13 mouse cellular contexts compared by ENCODE assay signal in the genomic region with DNA sequence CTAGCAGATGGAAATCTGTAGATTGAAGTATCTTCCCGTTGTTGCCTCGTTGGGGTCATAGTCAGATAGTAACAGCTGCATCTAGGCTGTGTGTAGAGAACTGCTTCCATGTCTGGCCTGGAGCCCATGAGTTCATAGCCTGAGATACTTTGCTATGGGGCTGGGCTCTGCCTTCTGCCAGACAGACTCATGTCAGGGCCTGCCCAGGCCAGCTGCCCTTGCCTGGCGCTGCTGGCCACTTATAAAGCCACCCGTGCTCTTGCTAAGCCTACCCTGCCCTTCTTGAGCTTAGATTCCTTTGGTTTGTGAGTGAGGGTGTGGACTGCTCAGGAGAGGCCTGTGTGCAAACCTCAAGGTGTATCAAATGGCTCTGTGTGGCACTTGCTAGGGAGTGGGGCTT.
DNase-seq lines count a peak whose midpoint lies in the region; ATAC-seq lines count a peak whose summit lies in the region.
"Had no signal": no experiment of that assay in that cellular context is flagged by ENCODE, and none has a peak within 500 bp of the region (broad histone marks: within the 10 kb centered on the region; RNA-seq: fewer than 3 reads in every experiment).

No protein-coding gene starts in this region.

- ATAC-seq in heart, embryonic 13.5 days (ENCODE audit: extremely low read depth, insufficient number of reproducible peaks, low FRiP score, low TSS enrichment), result no peak
- ATAC-seq in lung, embryonic 16.5 days (ENCODE audit: low read depth), result peak; percentile 78
- ATAC-seq: forebrain, embryonic 14.5 days had no signal

- no peak for DNase-seq in heart, postnatal 25 days (ENCODE audit: low spot score)
- DNase-seq in urinary bladder, adult 18-20 months (ENCODE audit: low spot score in 2 of 2), result peak; percentile 15 to 27
- no peak for DNase-seq in urinary bladder, postnatal 25 days (ENCODE audit: low spot score)
- no peak for DNase-seq in ovary, adult 18-20 months (ENCODE audit: low spot score)
- no peak for DNase-seq in left cerebral cortex, postnatal 10 days (ENCODE audit: extremely low spot score in 1 of 2, low spot score in 2 of 2)
- DNase-seq in right cerebral cortex, postnatal 25 days, result no peak
- DNase-seq: cerebellum, adult 2 months; thymus, adult 18-20 months had no signal

- no peak overlapping the region for H3K4me3 ChIP-seq in heart, embryonic 13.5 days
- no peak overlapping the region for H3K4me3 ChIP-seq in lung, embryonic 16.5 days (ENCODE audit: low read length)
- H3K4me3 ChIP-seq: embryonic facial prominence, embryonic 12.5 days; hindbrain, embryonic 13.5 days had no signal

- 84% methylated on average over 4 of the region's 4 CpGs for WGBS in heart, embryonic 13.5 days
- 44% methylated on average over 4 of the region's 4 CpGs for WGBS in lung, embryonic 16.5 days

- intact Hi-C loops in heart, postnatal 25 days (cut with DNase I), result no loop called here
- intact Hi-C loops in left cerebral cortex, postnatal 10 days (cut with DNase I), result no loop called here

- H3K27me3 ChIP-seq in heart, embryonic 13.5 days (replicated peaks), result no peaks in the 10 kb centered on the region
- H3K27me3 ChIP-seq in lung, embryonic 16.5 days (ENCODE audit: control insufficient read depth, insufficient read depth, low read depth, low read length), result no peaks in the 10 kb centered on the region
- H3K27me3 ChIP-seq: embryonic facial prominence, embryonic 12.5 days; hindbrain, embryonic 13.5 days had no signal

- no peak overlapping the region for H3K4me2 ChIP-seq in heart, embryonic 13.5 days
- H3K4me2 ChIP-seq in lung, embryonic 16.5 days (ENCODE audit: low read depth, low read length), result no peak overlapping the region
- H3K4me2 ChIP-seq: embryonic facial prominence, embryonic 12.5 days; hindbrain, embryonic 13.5 days had no signal

- H3K27ac ChIP-seq in heart, embryonic 13.5 days (replicated peaks), result 0 out of 2 replicates have a peak overlapping the region, but pooled peaks have one; percentile 25
- peak overlapping the region; percentile 90 for H3K27ac ChIP-seq in lung, embryonic 16.5 days (ENCODE audit: low read length)
- H3K27ac ChIP-seq: embryonic facial prominence, embryonic 12.5 days; hindbrain, embryonic 13.5 days had no signal

- peaks cover 27% of the 10 kb centered on the region for H3K36me3 ChIP-seq in heart, embryonic 13.5 days
- H3K36me3 ChIP-seq in lung, embryonic 16.5 days (ENCODE audit: control insufficient read depth, insufficient read depth, low read length), result no peaks in the 10 kb centered on the region
- H3K36me3 ChIP-seq: hindbrain, embryonic 13.5 days had no signal

- H3K9me3 ChIP-seq in heart, embryonic 13.5 days, result no peaks in the 10 kb centered on the region
- H3K9me3 ChIP-seq in lung, embryonic 16.5 days (ENCODE audit: control insufficient read depth, low read length), result no peaks in the 10 kb centered on the region
- H3K9me3 ChIP-seq: embryonic facial prominence, embryonic 12.5 days; hindbrain, embryonic 13.5 days had no signal

- peaks cover 41% of the 10 kb centered on the region for H3K4me1 ChIP-seq in heart, embryonic 13.5 days
- peaks cover 36% of the 10 kb centered on the region for H3K4me1 ChIP-seq in lung, embryonic 16.5 days (replicated peaks; ENCODE audit: control insufficient read depth, insufficient read depth, low read length)

- H3K9ac ChIP-seq in heart, embryonic 13.5 days, result no peak overlapping the region
- no peak overlapping the region for H3K9ac ChIP-seq in lung, embryonic 16.5 days (ENCODE audit: low read length)
- H3K9ac ChIP-seq: embryonic facial prominence, embryonic 12.5 days; hindbrain, embryonic 13.5 days had no signal

Comparison
In these comparisons a context has a peak if more than half of its experiments do, and no peak if none do; other contexts are left out.
1. DNase-seq: peak in urinary bladder, adult 18-20 months (2 of 2); none in heart, postnatal 25 days (single experiment), urinary bladder, postnatal 25 days (single experiment), ovary, adult 18-20 months (single experiment), left cerebral cortex, postnatal 10 days (0 of 2) and right cerebral cortex, postnatal 25 days (single experiment).